Mouse (Mus musculus): ENCODE data around the gene Rbbp8nl. TPM values are rescaled to one million over a fixed set of nuclear protein-coding genes. Genes with fewer than 3 reads are reported as not detected.

Rbbp8nl gene
- polyA plus RNA-seq, 1 experiment, result not detected

- H3K36me3 ChIP-seq (ENCODE audit: control insufficient read depth, insufficient read depth, low read length), result no peaks in the 10 kb centered on the region
- H3K4me1 ChIP-seq (ENCODE audit: control insufficient read depth, insufficient read depth, low read length), result peaks cover 6% of the 10 kb centered on the region; the same call in 1 of the 2 replicates
- no peak overlapping the region for H3K27ac ChIP-seq (ENCODE audit: control insufficient read depth, insufficient read depth, low read depth, low read length)
- TF ChIP-seq CTCF (IDR thresholded peaks at IDR 0.05; ENCODE audit: control insufficient read depth, insufficient read depth, insufficient replicate concordance, low read depth, low read length), result no peak
- H3K27me3 ChIP-seq (ENCODE audit: control insufficient read depth, insufficient read depth, low read length), result no peaks in the 10 kb centered on the region
- H3K4me3 ChIP-seq (ENCODE audit: control insufficient read depth, low read depth, low read length), result no peak overlapping the region
Measured at GRCm38 (mm10) chr2:180248947-180249660, 40.6 kb downstream of the Rbbp8nl start.

DNA sequence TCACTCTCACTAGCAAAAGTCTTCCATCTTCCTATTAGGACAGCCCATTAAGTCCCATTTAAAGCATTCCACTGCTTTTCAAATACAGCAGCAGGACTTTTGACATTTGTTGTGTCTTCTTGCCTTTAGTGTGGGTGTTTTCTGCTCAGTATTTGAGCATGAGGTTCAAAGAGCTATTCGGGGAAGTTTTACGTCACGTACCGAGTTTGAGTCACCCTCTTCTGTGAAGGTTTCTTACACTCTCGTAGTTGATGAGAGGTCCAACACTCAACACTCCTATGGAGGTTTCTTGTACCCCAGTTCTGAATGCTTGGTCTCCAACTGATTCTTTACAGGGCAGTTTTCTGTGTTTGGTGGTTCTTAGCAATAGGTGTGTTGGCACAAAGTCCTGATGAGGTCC lies 41.8 kb downstream of the Rbbp8nl start:
- no peak for TF ChIP-seq CTCF (IDR thresholded peaks at IDR 0.05; ENCODE audit: control insufficient read depth, insufficient read depth, insufficient replicate concordance, low read depth, low read length)
- H3K27me3 ChIP-seq (ENCODE audit: control insufficient read depth, insufficient read depth, low read length), result no peaks in the 10 kb centered on the region
- H3K4me1 ChIP-seq (ENCODE audit: control insufficient read depth, insufficient read depth, low read length), result peaks cover 6% of the 10 kb centered on the region; the same call in 1 of the 2 replicates
- H3K4me3 ChIP-seq (ENCODE audit: control insufficient read depth, low read depth, low read length), result no peak overlapping the region
- H3K27ac ChIP-seq (ENCODE audit: control insufficient read depth, insufficient read depth, low read depth, low read length), result no peak overlapping the region
- H3K36me3 ChIP-seq (ENCODE audit: control insufficient read depth, insufficient read depth, low read length), result no peaks in the 10 kb centered on the region

DNA sequence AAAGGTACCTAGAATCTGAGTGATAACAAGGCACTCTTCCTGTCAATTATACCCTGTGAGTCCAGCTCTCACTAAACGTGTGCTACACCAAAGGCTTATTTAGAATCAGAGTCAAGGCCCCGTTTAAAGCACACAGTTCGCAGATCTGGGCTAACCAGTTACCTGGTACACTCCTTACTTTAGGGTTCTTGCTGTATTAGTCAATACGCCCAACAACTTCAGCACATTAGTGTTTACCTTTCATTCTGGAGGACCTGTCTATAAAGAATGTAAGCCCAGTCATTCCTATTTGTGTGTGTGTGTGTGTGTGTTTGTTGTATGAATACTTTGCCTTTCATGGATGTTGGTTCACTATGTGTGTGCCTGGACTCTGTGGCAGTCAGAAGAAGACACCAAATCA lies 46.6 kb downstream of the Rbbp8nl start:
- H3K27ac ChIP-seq (ENCODE audit: control insufficient read depth, insufficient read depth, low read depth, low read length), result no peak overlapping the region
- H3K36me3 ChIP-seq (ENCODE audit: control insufficient read depth, insufficient read depth, low read length), result no peaks in the 10 kb centered on the region
- TF ChIP-seq POLR2A (IDR thresholded peaks at IDR 0.05; ENCODE audit: control insufficient read depth, low read depth, low read length) (no peak), CTCF (IDR thresholded peaks at IDR 0.05; ENCODE audit: control insufficient read depth, insufficient read depth, insufficient replicate concordance, low read depth, low read length) (no peak)
- no peak overlapping the region for H3K4me3 ChIP-seq (ENCODE audit: control insufficient read depth, low read depth, low read length)
- H3K27me3 ChIP-seq (ENCODE audit: control insufficient read depth, insufficient read depth, low read length), result no peaks in the 10 kb centered on the region
- no peaks in the 10 kb centered on the region for H3K4me1 ChIP-seq (ENCODE audit: control insufficient read depth, insufficient read depth, low read length)

- no peak for TF ChIP-seq POLR2A (IDR thresholded peaks at IDR 0.05; ENCODE audit: control insufficient read depth, low read depth, low read length)
- TF ChIP-seq CTCF (IDR thresholded peaks at IDR 0.05; ENCODE audit: control insufficient read depth, insufficient read depth, insufficient replicate concordance, low read depth, low read length), result no peak
- Histone ChIP-seq H3K4me3 (ENCODE audit: control insufficient read depth, low read depth, low read length) (no peak overlapping the region), H3K36me3 (ENCODE audit: control insufficient read depth, insufficient read depth, low read length) (no peaks in the 10 kb centered on the region), H3K27ac (ENCODE audit: control insufficient read depth, insufficient read depth, low read depth, low read length) (no peak overlapping the region), H3K27me3 (ENCODE audit: control insufficient read depth, insufficient read depth, low read length) (no peaks in the 10 kb centered on the region), H3K4me1 (ENCODE audit: control insufficient read depth, insufficient read depth, low read length) (no peaks in the 10 kb centered on the region)
Measured at GRCm38 (mm10) chr2:180238591-180238990, 51.1 kb downstream of the Rbbp8nl start.

DNA sequence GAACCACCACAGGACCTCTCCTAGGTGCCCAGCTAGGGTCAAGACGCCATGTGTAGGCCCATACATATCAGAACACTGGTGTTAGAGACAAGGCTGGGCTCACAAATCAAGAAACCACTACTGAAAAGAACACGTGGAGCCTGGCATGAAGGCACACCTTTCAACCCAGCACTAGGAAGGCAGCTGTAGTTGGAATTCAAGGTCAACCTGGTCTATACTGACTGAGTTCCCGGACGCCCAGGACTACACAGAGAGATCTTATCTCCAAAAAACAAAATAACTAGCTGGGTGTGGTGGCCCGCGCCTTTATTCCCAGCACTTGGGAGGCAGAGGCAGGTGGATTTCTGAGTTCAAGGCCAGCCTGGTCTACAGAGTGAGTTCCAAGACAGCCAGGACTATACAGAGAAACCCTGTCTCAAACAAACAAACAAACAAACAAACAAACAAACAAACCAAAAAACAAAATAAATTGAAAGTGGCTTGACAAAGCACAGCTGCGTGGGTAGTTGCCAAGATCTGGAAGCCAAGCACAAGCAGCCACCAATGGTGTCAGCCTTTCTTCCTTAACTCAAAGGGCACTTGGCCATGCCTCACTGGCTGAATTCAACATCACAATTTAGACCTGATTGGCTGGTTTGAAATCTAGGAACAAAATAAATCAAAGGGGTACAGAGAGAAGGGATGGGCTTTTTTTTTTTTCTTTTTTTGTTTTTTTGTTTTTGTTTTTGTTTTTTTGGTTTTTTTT lies 51.9 kb downstream of the Rbbp8nl start:
- no peak overlapping the region for H3K27ac ChIP-seq (ENCODE audit: control insufficient read depth, insufficient read depth, low read depth, low read length)
- H3K27me3 ChIP-seq (ENCODE audit: control insufficient read depth, insufficient read depth, low read length), result no peaks in the 10 kb centered on the region
- no peaks in the 10 kb centered on the region for H3K36me3 ChIP-seq (ENCODE audit: control insufficient read depth, insufficient read depth, low read length)
- TF ChIP-seq POLR2A (IDR thresholded peaks at IDR 0.05; ENCODE audit: control insufficient read depth, low read depth, low read length) (no peak), CTCF (IDR thresholded peaks at IDR 0.05; ENCODE audit: control insufficient read depth, insufficient read depth, insufficient replicate concordance, low read depth, low read length) (no peak)
- H3K4me1 ChIP-seq (ENCODE audit: control insufficient read depth, insufficient read depth, low read length), result no peaks in the 10 kb centered on the region
- no peak overlapping the region for H3K4me3 ChIP-seq (ENCODE audit: control insufficient read depth, low read depth, low read length)

GRCm38 (mm10) chr2:180236930-180237329 lies 52.7 kb downstream of the Rbbp8nl start:
- H3K36me3 ChIP-seq (ENCODE audit: control insufficient read depth, insufficient read depth, low read length), result no peaks in the 10 kb centered on the region
- TF ChIP-seq POLR2A (IDR thresholded peaks at IDR 0.05; ENCODE audit: control insufficient read depth, low read depth, low read length), result no peak
- TF ChIP-seq CTCF (IDR thresholded peaks at IDR 0.05; ENCODE audit: control insufficient read depth, insufficient read depth, insufficient replicate concordance, low read depth, low read length), result no peak
- H3K4me1 ChIP-seq (ENCODE audit: control insufficient read depth, insufficient read depth, low read length), result no peaks in the 10 kb centered on the region
- H3K27me3 ChIP-seq (ENCODE audit: control insufficient read depth, insufficient read depth, low read length), result no peaks in the 10 kb centered on the region
- no peak overlapping the region for H3K27ac ChIP-seq (ENCODE audit: control insufficient read depth, insufficient read depth, low read depth, low read length)
- no peak overlapping the region for H3K4me3 ChIP-seq (ENCODE audit: control insufficient read depth, low read depth, low read length)

DNA sequence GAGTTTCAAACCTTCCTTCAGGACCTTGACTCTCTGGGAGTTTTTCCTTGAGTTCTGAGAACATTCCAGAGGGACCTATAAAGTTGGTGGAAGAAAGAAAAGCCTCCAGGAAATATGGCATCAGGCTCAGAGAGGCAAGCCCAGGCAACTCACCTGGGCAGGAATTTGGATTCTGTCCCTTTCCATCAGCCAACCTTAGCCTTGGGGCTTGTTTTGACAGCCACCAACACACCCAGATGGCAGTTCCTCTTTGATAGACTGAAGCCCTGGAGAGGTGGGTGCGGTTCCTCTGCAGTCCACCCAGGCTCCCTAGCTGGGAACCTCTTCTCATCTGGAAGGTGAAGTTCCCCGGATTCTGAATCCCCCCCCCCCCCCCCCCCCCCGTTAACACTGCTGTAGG lies 53.2 kb downstream of the Rbbp8nl start:
- Histone ChIP-seq H3K27ac (ENCODE audit: control insufficient read depth, insufficient read depth, low read depth, low read length) (no peak overlapping the region), H3K36me3 (ENCODE audit: control insufficient read depth, insufficient read depth, low read length) (no peaks in the 10 kb centered on the region), H3K4me1 (ENCODE audit: control insufficient read depth, insufficient read depth, low read length) (no peaks in the 10 kb centered on the region), H3K27me3 (ENCODE audit: control insufficient read depth, insufficient read depth, low read length) (no peaks in the 10 kb centered on the region), H3K4me3 (ENCODE audit: control insufficient read depth, low read depth, low read length) (no peak overlapping the region)
- no peak for TF ChIP-seq POLR2A (IDR thresholded peaks at IDR 0.05; ENCODE audit: control insufficient read depth, low read depth, low read length)
- no peak for TF ChIP-seq CTCF (IDR thresholded peaks at IDR 0.05; ENCODE audit: control insufficient read depth, insufficient read depth, insufficient replicate concordance, low read depth, low read length)
